Comparison of ENCODE assay signal across 8 mouse cellular contexts in the genomic region with DNA sequence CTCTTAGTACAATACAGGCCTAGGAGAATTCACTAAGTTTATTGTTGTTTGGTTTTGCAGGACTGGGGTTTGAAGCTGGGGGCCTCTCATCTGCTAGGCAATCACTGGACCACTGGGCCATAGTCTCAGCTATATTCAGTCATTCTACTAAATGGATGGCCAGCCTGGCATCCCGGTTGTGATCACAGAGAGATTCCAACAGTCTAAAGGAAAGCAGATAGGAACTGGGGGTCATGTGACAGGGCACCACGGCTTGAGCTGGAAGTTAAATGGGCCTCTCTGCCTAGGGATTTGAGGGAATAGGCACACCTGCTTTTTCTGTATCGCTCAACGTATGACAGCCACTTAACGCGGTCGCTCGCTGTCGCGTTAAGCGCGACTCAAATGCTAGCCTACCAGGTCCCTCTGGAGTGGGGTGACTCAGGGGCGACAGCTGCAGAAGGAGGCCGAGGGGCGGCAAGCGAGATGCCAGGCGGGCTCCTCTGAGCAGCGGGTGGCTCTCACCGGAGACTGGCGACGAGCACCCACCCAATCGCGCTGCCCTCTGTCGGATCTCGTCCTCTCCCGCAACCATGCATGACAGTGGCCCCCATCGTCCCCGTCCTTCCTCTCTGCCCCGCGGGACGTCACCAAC. TPM values are rescaled to one million over a fixed set of nuclear protein-coding genes. Genes with fewer than 3 reads are reported as not detected.
DNase-seq lines count a peak whose midpoint lies in the region; ATAC-seq and TF ChIP-seq lines count a peak whose summit lies in the region.

No protein-coding gene starts in this region.

- H3K9ac ChIP-seq in kidney, postnatal 0 days (ENCODE audit: low read depth, low read length) = peak overlapping the region; percentile 74
- H3K9ac ChIP-seq in hindbrain, embryonic 15.5 days = peak overlapping the region; percentile 38

- TF ChIP-seq POLR2A in myocyte (IDR thresholded peaks at IDR 0.05; ENCODE audit: insufficient read length, low read depth) = no peak

- WGBS in kidney, postnatal 0 days = under 1% methylated on average over 31 of the region's 31 CpGs
- under 1% methylated on average over 31 of the region's 31 CpGs for WGBS in hindbrain, embryonic 15.5 days

- peak overlapping the region; percentile 97 for H3K4me2 ChIP-seq in kidney, postnatal 0 days (ENCODE audit: low read length)
- H3K4me2 ChIP-seq in hindbrain, embryonic 15.5 days = peak overlapping the region; percentile 90
- peak overlapping the region; percentile 73 for H3K4me2 ChIP-seq in myocyte (ENCODE audit: low read depth)

- peak; percentile 15 for DNase-seq in kidney, postnatal 0 days (ENCODE audit: low spot score)
- DNase-seq in kidney, postnatal 14 days = no peak
- DNase-seq in c-Kit-positive CD71-positive TER-119-negative erythroid progenitor cells, embryonic 14.5 days (ENCODE audit: low read depth) = peak; percentile 23
- DNase-seq in MN1 (ENCODE audit: low spot score) = no peak
- no peak for DNase-seq in right cerebral cortex, adult 2 months (ENCODE audit: low spot score in 2 of 2)
- DNase-seq in kidney, adult 18-20 months = no peak

- peak; percentile 15; the same call in 1 of the 2 replicates for TF ChIP-seq CTCF in kidney, postnatal 0 days (IDR thresholded peaks at IDR 0.05; ENCODE audit: low read depth)

- peak overlapping the region; percentile 75 for H3ac ChIP-seq in myocyte (ENCODE audit: control insufficient read depth, insufficient read length)

- no peak overlapping the region for H3K27ac ChIP-seq in kidney, postnatal 0 days
- no peak overlapping the region for H3K27ac ChIP-seq in hindbrain, embryonic 15.5 days (replicated peaks)

- 0 out of 2 replicates have a peak, but pooled peaks cover 4% of the 10 kb centered on the region for H3K36me3 ChIP-seq in kidney, postnatal 0 days (ENCODE audit: insufficient read depth, low read length)
- peaks cover 3% of the 10 kb centered on the region; the same call in 1 of the 2 replicates for H3K36me3 ChIP-seq in hindbrain, embryonic 15.5 days
- H3K36me3 ChIP-seq in myocyte (ENCODE audit: control insufficient read depth, insufficient read depth) = peaks cover 10% of the 10 kb centered on the region

- peaks cover 15% of the 10 kb centered on the region for H3K79me2 ChIP-seq in myocyte (ENCODE audit: control insufficient read depth, insufficient read depth)

- H3K4me1 ChIP-seq in kidney, postnatal 0 days (replicated peaks; ENCODE audit: insufficient read depth, low read length) = peaks cover 6% of the 10 kb centered on the region; the same call in 1 of the 2 replicates
- H3K4me1 ChIP-seq in hindbrain, embryonic 15.5 days (replicated peaks) = peaks cover 21% of the 10 kb centered on the region

- no peak; the same call in 1 of the 2 replicates for ATAC-seq in kidney, postnatal 0 days (replicated peaks; ENCODE audit: low FRiP score, low read depth)
- ATAC-seq in hindbrain, embryonic 15.5 days (ENCODE audit: low FRiP score, low read depth) = no peak; the same call in 1 of the 2 replicates

- no peaks in the 10 kb centered on the region for H3K27me3 ChIP-seq in kidney, postnatal 0 days (ENCODE audit: insufficient read depth, low read length)
- no peaks in the 10 kb centered on the region for H3K27me3 ChIP-seq in hindbrain, embryonic 15.5 days
- no peaks in the 10 kb centered on the region for H3K27me3 ChIP-seq in myocyte (ENCODE audit: control insufficient read depth, insufficient read depth, insufficient read length)

- peak overlapping the region; percentile 73 for H3K4me3 ChIP-seq in kidney, postnatal 0 days (replicated peaks; ENCODE audit: low read depth, low read length)
- peak overlapping the region; percentile 59 for H3K4me3 ChIP-seq in hindbrain, embryonic 15.5 days
- peak overlapping the region; percentile 78 for H3K4me3 ChIP-seq in myocyte

- no peaks in the 10 kb centered on the region for H3K9me3 ChIP-seq in kidney, postnatal 0 days (replicated peaks; ENCODE audit: low read length)
- no peaks in the 10 kb centered on the region for H3K9me3 ChIP-seq in hindbrain, embryonic 15.5 days

TF ChIP-seq in myocyte, 11 proteins besides CTCF, POLR2A, EP300 and RAD21:
- TF ChIP-seq SRF (IDR thresholded peaks at IDR 0.05; ENCODE audit: control insufficient read depth, insufficient read length, low read depth) (no peak), CEBPB (IDR thresholded peaks at IDR 0.05; ENCODE audit: insufficient read depth, poor library complexity, severe bottlenecking) (no peak), USF1 (IDR thresholded peaks at IDR 0.05; ENCODE audit: low read depth) (no peak), MYOD1 (IDR thresholded peaks at IDR 0.05; ENCODE audit: control insufficient read depth in 1 of 3, insufficient read length in 2 of 3, low read depth in 2 of 3) (no peak), REST (IDR thresholded peaks at IDR 0.05; ENCODE audit: insufficient read depth, insufficient read length) (no peak), POLR2AphosphoS2 (IDR thresholded peaks at IDR 0.05; ENCODE audit: insufficient read length, low read depth) (no peak), E2F4 (IDR thresholded peaks at IDR 0.05; ENCODE audit: insufficient read depth) (no peak), MYOG (IDR thresholded peaks at IDR 0.05; ENCODE audit: control insufficient read depth in 1 of 3, insufficient read depth in 1 of 3, insufficient read length in 2 of 3, low read depth in 2 of 3) (no peak), TCF12 (IDR thresholded peaks at IDR 0.05; ENCODE audit: insufficient read depth, poor library complexity, severe bottlenecking) (no peak), MAX (IDR thresholded peaks at IDR 0.05; ENCODE audit: low read depth) (no peak), TCF3 (IDR thresholded peaks at IDR 0.05; ENCODE audit: insufficient read length, low read depth) (no peak)

RNA-seq across cellular contexts. Expression of gene Rad51ap1, which starts 0.4 kb away (rescaled TPM):
- polyA plus RNA-seq in kidney, postnatal 0 days (2015; fragmentation: Nextera tagmentation; extraction: Ambion mirVana) = 26.4 and 34.9 TPM in 2 replicates
- polyA plus RNA-seq in hindbrain, embryonic 15.5 days (2015; fragmentation: Nextera tagmentation; extraction: Ambion mirVana) = 13.8 and 17.4 TPM in 2 replicates
- 4.6 TPM for polyA plus RNA-seq in myocyte (2012; fragmentation: generic; extraction: Trizol)

RNA-seq across cellular contexts. Expression of gene D6Wsu163e, which starts 0.8 kb away (rescaled TPM):
- polyA plus RNA-seq in kidney, postnatal 0 days (2015; fragmentation: Nextera tagmentation; extraction: Ambion mirVana) = 17.8 and 18.7 TPM in 2 replicates
- polyA plus RNA-seq in hindbrain, embryonic 15.5 days (2015; fragmentation: Nextera tagmentation; extraction: Ambion mirVana) = 30.1 and 31.3 TPM in 2 replicates
- polyA plus RNA-seq in myocyte (2012; fragmentation: generic; extraction: Trizol) = 18.4 TPM

RNA-seq across cellular contexts. Expression of gene Dyrk4, which starts 17.3 kb away (rescaled TPM):
- not detected in 2 replicates for polyA plus RNA-seq in kidney, postnatal 0 days (2015; fragmentation: Nextera tagmentation; extraction: Ambion mirVana)
- polyA plus RNA-seq in hindbrain, embryonic 15.5 days (2015; fragmentation: Nextera tagmentation; extraction: Ambion mirVana) = 0.07 TPM in 1 of 2 replicates, not detected in the other
- 10.7 TPM for polyA plus RNA-seq in myocyte (2012; fragmentation: generic; extraction: Trizol)

Comparison
In these comparisons a context has a peak if more than half of its experiments do, and no peak if none do; other contexts are left out.
1. DNase-seq: peak in kidney, postnatal 0 days (single experiment) and c-Kit-positive CD71-positive TER-119-negative erythroid progenitor cells, embryonic 14.5 days (single experiment); none in kidney, postnatal 14 days (single experiment), MN1 (single experiment), right cerebral cortex, adult 2 months (0 of 2) and kidney, adult 18-20 months (single experiment).
2. RNA of gene Dyrk4, which starts 17.3 kb away (polyA plus RNA-seq): 10.7 TPM in myocyte (single experiment); 0.07 TPM in hindbrain, embryonic 15.5 days and not detected in kidney, postnatal 0 days; every median in the first group is over 10 times any median in the second.
3. Peak in every context shown above with its lines, with median percentiles within 50 percentile points of each other: H3K4me2 ChIP-seq and H3K4me3 ChIP-seq.